Mouse (Mus musculus) CH12.LX (cell line): ENCODE results near the gene Ylpm1. TPM values are rescaled to one million over a fixed set of nuclear protein-coding genes. Genes with fewer than 3 reads are reported as not detected.

Experiments
- DNase-seq: peaks from one replicate; pipeline ENCODE4 v3.0.0-alpha.2; 2013; ENCODE audit errors: extremely low read depth
- H3K27ac ChIP-seq: 2 replicates; pipeline ENCODE4 v1.5.1; 2012; ENCODE audit warnings: low read depth, mild to moderate bottlenecking, control low read depth, moderate library complexity; ENCODE audit not compliant: insufficient read depth
- H3K27me3 ChIP-seq: replicated peaks from 2 replicates; pipeline ENCODE3; 2012; ENCODE audit warnings: inconsistent platforms
- H3K36me3 ChIP-seq, 2 experiments: replicated peaks in 1 of 2; 2 replicates each; pipeline versions ENCODE3 to v1.6.1; 2012; ENCODE audit warnings: inconsistent platforms in 1 of 2, low read length in 1 of 2, mild to moderate bottlenecking in 1 of 2, mixed read lengths in 1 of 2, moderate library complexity in 1 of 2; ENCODE audit not compliant: control insufficient read depth in 1 of 2, insufficient read depth in 1 of 2
- H3K4me1 ChIP-seq, 2 experiments: 2 replicates each; pipeline ENCODE4 v1.6.1; 2012; ENCODE audit warnings: inconsistent platforms in 1 of 2, moderate library complexity in 1 of 2; ENCODE audit not compliant: insufficient read depth in 2 of 2, control insufficient read depth in 1 of 2
- H3K4me2 ChIP-seq: 2 replicates; pipeline ENCODE4 v1.6.1; 2012; ENCODE audit warnings: low read depth, mild to moderate bottlenecking, control low read depth; ENCODE audit not compliant: poor library complexity, insufficient read depth, severe bottlenecking
- H3K4me3 ChIP-seq, 3 experiments: fragments of 150-350 bp in 1 of 3; sonication (generic) in 1 of 3; replicated peaks in 1 of 3; 2 replicates each; pipeline versions ENCODE3 to v1.5.1; 2011 to 2012; ENCODE audit warnings: low read depth in 2 of 3, low read length in 2 of 3, mild to moderate bottlenecking in 2 of 3, moderate library complexity in 2 of 3, control low read depth in 1 of 3, improper control_type of control experiment in 1 of 3, inconsistent platforms in 1 of 3, mixed read lengths in 1 of 3; ENCODE audit not compliant: poor library complexity in 1 of 3
- H3K79me2 ChIP-seq: replicated peaks from 2 replicates; pipeline ENCODE4 v1.6.1; 2012; ENCODE audit warnings: mild to moderate bottlenecking, moderate library complexity; ENCODE audit not compliant: control insufficient read depth, poor library complexity, insufficient read depth, severe bottlenecking; ENCODE audit errors: extremely low read depth
- H3K9ac ChIP-seq: 2 replicates; pipeline ENCODE4 v1.6.1; 2012; ENCODE audit warnings: low read depth, mild to moderate bottlenecking, control low read depth, moderate library complexity; ENCODE audit not compliant: insufficient read depth
- H3K9me3 ChIP-seq: replicated peaks from 2 replicates; pipeline ENCODE3; 2012; ENCODE audit warnings: low read length, inconsistent platforms, mixed read lengths
- BHLHE40 ChIP-seq: IDR thresholded peaks from 2 replicates; pipeline ENCODE4 v1.6.1; 2011; ENCODE audit warnings: mild to moderate bottlenecking, low read depth, low read length, improper control_type of control experiment
- CHD1 ChIP-seq: IDR thresholded peaks from 2 replicates; pipeline ENCODE4 v1.6.1; 2012; ENCODE audit warnings: low read depth, low read length, improper control_type of control experiment, inconsistent platforms
- CHD2 ChIP-seq: IDR thresholded peaks from 2 replicates; pipeline ENCODE4 v1.6.1; 2011; ENCODE audit warnings: low read length, improper control_type of control experiment
- CTCF ChIP-seq, 2 experiments: IDR thresholded peaks in 1 of 2; conservative IDR thresholded peaks in 1 of 2; 2 replicates each; pipeline ENCODE4 v1.5.1; 2011 to 2012; ENCODE audit warnings: low read depth in 2 of 2, low read length in 2 of 2, improper control_type of control experiment in 1 of 2, inconsistent platforms in 1 of 2, mild to moderate bottlenecking in 1 of 2, moderate library complexity in 1 of 2
- E2F4 ChIP-seq: IDR thresholded peaks from 2 replicates; pipeline ENCODE4 v1.6.1; 2011; ENCODE audit warnings: low read depth, low read length, improper control_type of control experiment; ENCODE audit not compliant: insufficient replicate concordance
- ELF1 ChIP-seq: IDR thresholded peaks from 2 replicates; pipeline ENCODE4 v1.6.1; 2014; ENCODE audit warnings: low read depth, mild to moderate bottlenecking, inconsistent platforms, low read length, improper control_type of control experiment
- EP300 ChIP-seq: IDR thresholded peaks from 2 replicates; pipeline ENCODE4 v1.6.1; 2011; ENCODE audit warnings: low read length, improper control_type of control experiment
- ETS1 ChIP-seq: conservative IDR thresholded peaks from 2 replicates; pipeline ENCODE4 v1.6.1; 2012; ENCODE audit warnings: low read depth, mild to moderate bottlenecking, inconsistent platforms, low read length, improper control_type of control experiment, moderate library complexity
- GABPA ChIP-seq: IDR thresholded peaks from 2 replicates; pipeline ENCODE4 v1.6.1; 2012; ENCODE audit warnings: low read depth, low read length, improper control_type of control experiment, inconsistent platforms; ENCODE audit not compliant: insufficient replicate concordance
- HCFC1 ChIP-seq: IDR thresholded peaks from 2 replicates; pipeline ENCODE4 v1.6.1; 2012; ENCODE audit warnings: low read depth, mild to moderate bottlenecking, inconsistent platforms, low read length, improper control_type of control experiment
- IRF4 ChIP-seq: IDR thresholded peaks from 2 replicates; pipeline ENCODE4 v1.6.1; 2014; ENCODE audit warnings: low read depth, mild to moderate bottlenecking, inconsistent platforms, low read length, improper control_type of control experiment
- JUN ChIP-seq: IDR thresholded peaks from 2 replicates; pipeline ENCODE4 v1.6.1; 2011; ENCODE audit warnings: low read depth, mild to moderate bottlenecking, low read length, improper control_type of control experiment, moderate library complexity; ENCODE audit not compliant: insufficient read depth
- JUND ChIP-seq: conservative IDR thresholded peaks from 2 replicates; pipeline ENCODE4 v1.6.1; 2011; ENCODE audit warnings: low read depth, low read length, improper control_type of control experiment
- KAT2A ChIP-seq: IDR thresholded peaks from 2 replicates; pipeline ENCODE4 v1.6.1; 2012; ENCODE audit warnings: low read length, improper control_type of control experiment, inconsistent platforms; ENCODE audit not compliant: insufficient replicate concordance
- MAFK ChIP-seq: IDR thresholded peaks from 2 replicates; pipeline ENCODE4 v1.6.1; 2011; ENCODE audit warnings: low read length, improper control_type of control experiment; ENCODE audit not compliant: insufficient replicate concordance
- MAX ChIP-seq: IDR thresholded peaks from 2 replicates; pipeline ENCODE4 v1.6.1; 2011; ENCODE audit warnings: low read length, improper control_type of control experiment
- MAZ ChIP-seq: IDR thresholded peaks from 2 replicates; pipeline ENCODE4 v1.6.1; 2012; ENCODE audit warnings: low read depth, mild to moderate bottlenecking, inconsistent platforms, low read length, improper control_type of control experiment, moderate library complexity
- MEF2A ChIP-seq: IDR thresholded peaks from 2 replicates; pipeline ENCODE4 v1.6.1; 2014; ENCODE audit warnings: low read depth, mild to moderate bottlenecking, inconsistent platforms, low read length, improper control_type of control experiment, borderline replicate concordance
- MXI1 ChIP-seq: IDR thresholded peaks from 2 replicates; pipeline ENCODE4 v1.6.1; 2011; ENCODE audit warnings: mild to moderate bottlenecking, low read depth, low read length, improper control_type of control experiment
- MYC ChIP-seq: IDR thresholded peaks from 2 replicates; pipeline ENCODE4 v1.6.1; 2011; ENCODE audit warnings: low read depth, mild to moderate bottlenecking, improper control_type of control experiment, low read length
- NELFE ChIP-seq: IDR thresholded peaks from 2 replicates; pipeline ENCODE4 v1.6.1; 2011; ENCODE audit warnings: low read depth, low read length, improper control_type of control experiment
- NRF1 ChIP-seq: IDR thresholded peaks from 2 replicates; pipeline ENCODE4 v1.6.1; 2014; ENCODE audit warnings: low read depth, mild to moderate bottlenecking, inconsistent platforms, low read length, improper control_type of control experiment, moderate library complexity
- PAX5 ChIP-seq: IDR thresholded peaks from 2 replicates; pipeline ENCODE4 v1.6.1; 2012; ENCODE audit warnings: low read length, inconsistent platforms, mixed read lengths
- POLR2A ChIP-seq: IDR thresholded peaks from 2 replicates; pipeline ENCODE4 v1.6.1; 2011; ENCODE audit warnings: low read depth, mild to moderate bottlenecking, improper control_type of control experiment, low read length
- POLR2AphosphoS2 ChIP-seq: IDR thresholded peaks from 2 replicates; pipeline ENCODE4 v1.6.1; 2011; ENCODE audit warnings: low read depth, low read length, improper control_type of control experiment
- RAD21 ChIP-seq: IDR thresholded peaks from 2 replicates; pipeline ENCODE4 v1.6.1; 2011; ENCODE audit warnings: low read depth, mild to moderate bottlenecking, low read length, improper control_type of control experiment, moderate library complexity
- RCOR1 ChIP-seq: conservative IDR thresholded peaks from 2 replicates; pipeline ENCODE4 v1.6.1; 2012; ENCODE audit warnings: low read depth, mild to moderate bottlenecking, inconsistent platforms, low read length, improper control_type of control experiment
- SIN3A ChIP-seq: IDR thresholded peaks from 2 replicates; pipeline ENCODE4 v1.6.1; 2012; ENCODE audit warnings: low read length, improper control_type of control experiment, inconsistent platforms
- SMC3 ChIP-seq: IDR thresholded peaks from 2 replicates; pipeline ENCODE4 v1.6.1; 2011; ENCODE audit warnings: low read depth, low read length, improper control_type of control experiment
- TBP ChIP-seq: conservative IDR thresholded peaks from 2 replicates; pipeline ENCODE4 v1.6.1; 2011; ENCODE audit warnings: low read depth, low read length, improper control_type of control experiment
- TCF12 ChIP-seq: IDR thresholded peaks from 2 replicates; pipeline ENCODE4 v1.6.1; 2014; ENCODE audit warnings: low read depth, mild to moderate bottlenecking, inconsistent platforms, low read length, improper control_type of control experiment
- UBTF ChIP-seq: IDR thresholded peaks from 2 replicates; pipeline ENCODE4 v1.6.1; 2012; ENCODE audit warnings: low read depth, mild to moderate bottlenecking, inconsistent platforms, low read length, improper control_type of control experiment, moderate library complexity
- USF1 ChIP-seq: IDR thresholded peaks from 2 replicates; pipeline ENCODE4 v1.6.1; 2014; ENCODE audit warnings: low read depth, mild to moderate bottlenecking, inconsistent platforms, low read length, improper control_type of control experiment
- USF2 ChIP-seq: conservative IDR thresholded peaks from 2 replicates; pipeline ENCODE4 v1.6.1; 2011; ENCODE audit warnings: low read depth, low read length, improper control_type of control experiment
- ZC3H11A ChIP-seq: IDR thresholded peaks from 2 replicates; pipeline ENCODE4 v1.6.1; 2012; ENCODE audit warnings: low read depth, mild to moderate bottlenecking, inconsistent platforms, low read length, improper control_type of control experiment
- ZKSCAN1 ChIP-seq: IDR thresholded peaks from 2 replicates; pipeline ENCODE4 v1.6.1; 2012; ENCODE audit warnings: low read depth, inconsistent platforms, low read length, improper control_type of control experiment, borderline replicate concordance
- ZMIZ1 ChIP-seq: IDR thresholded peaks from 2 replicates; pipeline ENCODE4 v1.6.1; 2012; ENCODE audit warnings: low read depth, mild to moderate bottlenecking, inconsistent platforms, low read length, improper control_type of control experiment
- ZNF384 ChIP-seq: IDR thresholded peaks from 2 replicates; pipeline ENCODE4 v1.6.1; 2012; ENCODE audit warnings: low read depth, low read length, improper control_type of control experiment, inconsistent platforms
- dilution Hi-C: fragments of 300-500 bp; cut with MboI; formaldehyde crosslinking; loops from 2 replicates; pipeline ENCODE4 v1.14.3; 2020; ENCODE audit warnings: low sequenced_read_pairs; ENCODE audit not compliant: extremely low pct_unique_long_range_greater_than_20kb, extremely low pct_ligation_motif_present
- in situ Hi-C: fragments of 300-500 bp; cut with MboI; formaldehyde crosslinking; loops from 3 replicates; pipeline ENCODE4 v1.14.3; 2019; ENCODE audit warnings: low sequenced_read_pairs, low pct_ligation_motif_present, low pct_unique_long_range_greater_than_20kb, mixed read lengths
- polyA plus RNA-seq: library from polyadenylated mRNA; unstranded; fragments of >175 nt; gene quantifications from 2 replicates; pipeline ENCODE4 v1.2.1, GENCODE M21; 2012; ENCODE audit warnings: low read depth; ENCODE audit not compliant: insufficient read length
- total RNA-seq, 2 experiments: library from RNA; depleted of rRNA; stranded (reverse); fragments of 300-350 nt in 1 of 2; fragments of >200 nt in 1 of 2; gene quantifications; 2 replicates each; pipeline ENCODE4 v1.2.3; 2012 to 2014

Gene Ylpm1
- total and polyA plus RNA-seq, 3 experiments: 19.3 to 56.8 (median 20.1) TPM

DNA sequence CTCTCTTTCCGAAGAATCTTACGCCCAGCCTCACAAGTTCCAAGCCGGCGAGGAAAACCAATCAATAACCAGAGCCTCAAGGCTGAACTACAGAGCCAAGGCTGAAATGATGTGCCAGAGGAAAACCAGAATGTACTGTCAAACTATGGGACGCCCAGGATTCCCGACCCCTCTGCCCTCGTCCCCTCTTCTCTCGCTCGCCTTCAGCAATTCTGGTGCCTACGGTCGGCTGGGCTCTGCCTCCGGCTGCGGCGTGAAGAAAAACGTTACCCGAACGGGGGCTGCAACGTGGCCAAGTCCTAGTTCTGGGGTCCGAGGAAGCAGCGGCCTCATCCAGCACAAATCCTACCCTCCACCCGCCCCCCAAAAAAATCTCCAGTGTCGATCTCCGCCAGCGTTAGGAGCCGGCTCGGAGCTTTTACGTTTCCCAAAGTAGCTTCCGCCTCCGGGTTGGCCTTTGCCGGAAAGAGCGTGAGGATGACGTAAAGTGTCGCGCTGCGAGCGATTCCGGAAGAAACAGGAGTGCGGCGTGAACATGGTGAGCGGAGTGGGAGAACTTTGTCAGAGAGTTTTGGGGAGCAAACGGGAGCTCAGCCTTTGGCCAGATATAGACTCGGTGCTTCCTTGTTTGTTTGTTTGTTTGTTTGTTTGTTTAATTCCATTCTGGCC is 25.6 kb upstream of the Ylpm1 start, which contains the start of the genes Fcf1 and Arel1:
Fcf1 (plus strand) TSS at position 470 of the 669 bp plus-strand sequence.
Arel1 (minus strand) TSS at position 473 of the 669 bp plus-strand sequence.
- H3K27ac ChIP-seq: 0 out of 2 replicates have a peak within 1 kb of the TSS, but pooled peaks have one; percentile 24
- TF ChIP-seq KAT2A (peak; percentile 96), POLR2AphosphoS2 (peak; percentile 82; the same call in 1 of the 2 replicates), ZKSCAN1 (no peak), NRF1 (peak; percentile 42), MAX (peak; percentile 71), MAFK (no peak), GABPA (peak; percentile 57; the same call in 1 of the 2 replicates), MAZ (0 out of 2 replicates have a peak, but pooled peaks have one; percentile 55), HCFC1 (peak; percentile 96), CTCF (conservative IDR thresholded peaks at IDR 0.05 in 1 of 2, IDR thresholded peaks at IDR 0.05 in 1 of 2; ENCODE audit: low read depth in 2 of 2, low read length in 2 of 2) (no peak), TBP (0 out of 2 replicates have a peak, but pooled peaks have one; percentile 47), USF1 (no peak), MXI1 (peak; percentile 97), SIN3A (peak; percentile 100), E2F4 (no peak), RCOR1 (0 out of 2 replicates have a peak, but pooled peaks have one; percentile 36), NELFE (peak; percentile 83), MEF2A (peak; percentile 31; the same call in 1 of the 2 replicates), POLR2A (peak; percentile 92), PAX5 (no peak), ZNF384 (no peak), RAD21 (no peak), JUND (no peak; the same call in 1 of the 2 replicates), BHLHE40 (no peak), SMC3 (no peak), CHD1 (no peak), USF2 (no peak), IRF4 (peak; percentile 63; the same call in 1 of the 2 replicates), ELF1 (peak; percentile 99), ZC3H11A (no peak), ETS1 (0 out of 2 replicates have a peak, but pooled peaks have one; percentile 30), TCF12 (peak; percentile 90), JUN (no peak), CHD2 (peak; percentile 82), MYC (no peak; the same call in 1 of the 2 replicates), UBTF (no peak), EP300 (no peak), ZMIZ1 (no peak; the same call in 1 of the 2 replicates)
- H3K27me3 ChIP-seq: no peaks in the 10 kb centered on the region
- in situ Hi-C loops: no loop called here
- peaks cover 45% of the 10 kb centered on the region for H3K79me2 ChIP-seq
- H3K9ac ChIP-seq: peak within 1 kb of the TSS; percentile 92
- peak; percentile 92 for DNase-seq
- peaks cover 0 to 15% of the 10 kb centered on the region in 2 experiments; a peak in 2 of 4 replicates for H3K4me1 ChIP-seq
- no peaks in the 10 kb centered on the region for H3K9me3 ChIP-seq
- peak within 1 kb of the TSS; percentile 97 for H3K4me2 ChIP-seq
- H3K4me3 ChIP-seq: peak within 1 kb of the TSS; percentile 75 to 95 (median 81)
- dilution Hi-C loops: no loop called here
- H3K36me3 ChIP-seq: peaks cover 25 to 34% of the 10 kb centered on the region in 2 experiments
